Mouse (Mus musculus) megakaryocyte, embryonic 14.5 days (primary cell): ENCODE results near the gene Srsf10.

ENCODE experiments used
- FLI1 ChIP-seq: IDR thresholded peaks from 2 replicates; pipeline ENCODE4 v1.6.1; 2012; ENCODE audit warnings: low read length, inconsistent platforms, mixed read lengths
- GATA1 ChIP-seq: IDR thresholded peaks from 3 replicates; pipeline ENCODE4 v1.6.1; 2012; ENCODE audit warnings: mixed read lengths, low read length, inconsistent platforms, borderline replicate concordance

GRCm38 (mm10) chr4:135821772-135822171 lies 33.8 kb upstream of the Srsf10 start:
- TF ChIP-seq GATA1 (no peak), FLI1 (no peak)
